Mouse (Mus musculus) adrenal gland, postnatal 0 days (tissue): ENCODE data around the gene Endov. TPM values are rescaled to one million over a fixed set of nuclear protein-coding genes. Genes with fewer than 3 reads are reported as not detected.

Experiments used
- polyA plus RNA-seq: library from polyadenylated mRNA; unstranded; fragments of >200 nt; fragmentation: Nextera tagmentation; extraction: Ambion mirVana; gene quantifications from 2 replicates; pipeline ENCODE4 v1.2.1, GENCODE M21; 2015

Endov gene
- polyA plus RNA-seq = 11.6 and 15.9 TPM in 2 replicates

GRCm38 (mm10) chr11:119490861-119491689 lies at the start of gene Endov:
Gene Endov (plus strand): TSS chr11:119491347.

GRCm38 (mm10) chr11:119547183-119547921 lies 56.2 kb downstream of the Endov start, which contains the start of gene Nptx1:
Gene Nptx1 (minus strand): TSS chr11:119547753.

Other genes starting within 250 kb of the Endov start
- gene Gaa, start 223.5 kb upstream of the Endov start, polyA plus RNA-seq = 62.2 and 83.3 TPM in 2 replicates
- gene Eif4a3, start 191.3 kb upstream of the Endov start, polyA plus RNA-seq = 143 and 203 TPM in 2 replicates
- 0.25 and 0.46 TPM in 2 replicates for gene Card14, start 183.6 kb upstream of the Endov start, polyA plus RNA-seq
- 7.5 and 15.5 TPM in 2 replicates for gene Sgsh, start 135.8 kb upstream of the Endov start, polyA plus RNA-seq
- gene Slc26a11, start 135.8 kb upstream of the Endov start, polyA plus RNA-seq = 6.7 and 10.2 TPM in 2 replicates
- gene Rnf213, start 98.2 kb upstream of the Endov start, polyA plus RNA-seq = 4.8 and 8.0 TPM in 2 replicates
- 1.2 and 3.7 TPM in 2 replicates for gene Nptx1, start 56.4 kb downstream of the Endov start, polyA plus RNA-seq
- gene Rptor, start 111.6 kb downstream of the Endov start, polyA plus RNA-seq = 7.4 and 9.6 TPM in 2 replicates